Mouse (Mus musculus) midbrain, embryonic 11.5 days (tissue): Measurements from ENCODE around the gene Spn. TPM values are rescaled to one million over a fixed set of nuclear protein-coding genes. Genes with fewer than 3 reads are reported as not detected.

ENCODE experiments used
- ATAC-seq: fragments of 200-750 bp; cut with Nextera tagmentation; 2 replicates; pipeline ENCODE4 v1.8.0; 2017; ENCODE audit warnings: moderate TSS enrichment, moderate library complexity; ENCODE audit not compliant: low FRiP score
- DNase-seq: peaks from one replicate; pipeline ENCODE4 v3.0.0; 2015; ENCODE audit warnings: low spot score; ENCODE audit errors: missing footprints
- H3K27ac ChIP-seq: fragments of 300-500 bp; sonication (generic); 2 replicates; pipeline ENCODE4 v1.5.1; 2014; ENCODE audit warnings: low read depth, low read length
- H3K27me3 ChIP-seq: fragments of 300-500 bp; sonication (generic); 2 replicates; pipeline ENCODE4 v1.6.1; 2014; ENCODE audit warnings: mild to moderate bottlenecking, low read length, moderate library complexity, mixed read lengths; ENCODE audit not compliant: control insufficient read depth, insufficient read depth
- H3K36me3 ChIP-seq: fragments of 300-500 bp; sonication (generic); 2 replicates; pipeline ENCODE4 v1.6.1; 2014; ENCODE audit warnings: mild to moderate bottlenecking, low read length, moderate library complexity, mixed read lengths; ENCODE audit not compliant: control insufficient read depth, insufficient read depth
- H3K4me1 ChIP-seq: fragments of 300-500 bp; sonication (generic); 2 replicates; pipeline ENCODE4 v1.6.1; 2014; ENCODE audit warnings: low read length; ENCODE audit not compliant: control insufficient read depth, insufficient read depth
- H3K4me2 ChIP-seq: fragments of 300-500 bp; sonication (generic); 2 replicates; pipeline ENCODE4 v1.6.1; 2014; ENCODE audit warnings: mild to moderate bottlenecking, moderate library complexity
- H3K4me3 ChIP-seq: fragments of 300-500 bp; sonication (generic); 2 replicates; pipeline ENCODE4 v1.5.1; 2014; ENCODE audit warnings: low read depth, low read length
- H3K9ac ChIP-seq: fragments of 300-500 bp; sonication (generic); 2 replicates; pipeline ENCODE4 v1.6.1; 2014; ENCODE audit warnings: low read length
- H3K9me3 ChIP-seq: fragments of 300-500 bp; sonication (generic); 2 replicates; pipeline ENCODE4 v1.6.1; 2016; ENCODE audit warnings: low read length; ENCODE audit not compliant: control insufficient read depth
- WGBS: fragments of 180-500 bp; shearing (Covaris S2); extraction: QIAGEN DNeasy Blood & Tissue Kit; methylation state at CpG from one replicate; pipeline ENCODE4 v1.1.7; 2014; 5-methylcytosine and 5-hydroxymethylcytosine counted together
- polyA plus RNA-seq: library from polyadenylated mRNA; unstranded; fragments of >200 nt; fragmentation: Nextera tagmentation; extraction: Ambion mirVana; gene quantifications from 2 replicates; pipeline ENCODE4 v1.2.1, GENCODE M21; 2014

The Spn gene
- polyA plus RNA-seq, 1 experiment from 2014 or later: not detected

- Histone ChIP-seq H3K27me3 (no peaks in the 10 kb centered on the region), H3K36me3 (no peaks in the 10 kb centered on the region), H3K9ac (no peak overlapping the region), H3K27ac (no peak overlapping the region), H3K9me3 (no peaks in the 10 kb centered on the region), H3K4me2 (no peak overlapping the region), H3K4me1 (no peaks in the 10 kb centered on the region), H3K4me3 (no peak overlapping the region)
- ATAC-seq: no peak
- peak; percentile 81 for DNase-seq
- 72% methylated on average over 6 of the region's 6 CpGs for WGBS
Observed at GRCm38 (mm10) chr7:127103960-127104359, 33.7 kb downstream of the Spn start.

GRCm38 (mm10) chr7:127102148-127102547, 35.5 kb downstream of the Spn start:
- no peaks in the 10 kb centered on the region for H3K9me3 ChIP-seq
- H3K27me3 ChIP-seq: no peaks in the 10 kb centered on the region
- H3K36me3 ChIP-seq: no peaks in the 10 kb centered on the region
- no peak overlapping the region for H3K9ac ChIP-seq
- WGBS: 78% methylated on average over 6 of the region's 6 CpGs
- no peak overlapping the region for H3K27ac ChIP-seq
- no peak for ATAC-seq
- H3K4me3 ChIP-seq: no peak overlapping the region
- H3K4me2 ChIP-seq: no peak overlapping the region
- DNase-seq: peak; percentile 21
- H3K4me1 ChIP-seq: no peaks in the 10 kb centered on the region

DNA sequence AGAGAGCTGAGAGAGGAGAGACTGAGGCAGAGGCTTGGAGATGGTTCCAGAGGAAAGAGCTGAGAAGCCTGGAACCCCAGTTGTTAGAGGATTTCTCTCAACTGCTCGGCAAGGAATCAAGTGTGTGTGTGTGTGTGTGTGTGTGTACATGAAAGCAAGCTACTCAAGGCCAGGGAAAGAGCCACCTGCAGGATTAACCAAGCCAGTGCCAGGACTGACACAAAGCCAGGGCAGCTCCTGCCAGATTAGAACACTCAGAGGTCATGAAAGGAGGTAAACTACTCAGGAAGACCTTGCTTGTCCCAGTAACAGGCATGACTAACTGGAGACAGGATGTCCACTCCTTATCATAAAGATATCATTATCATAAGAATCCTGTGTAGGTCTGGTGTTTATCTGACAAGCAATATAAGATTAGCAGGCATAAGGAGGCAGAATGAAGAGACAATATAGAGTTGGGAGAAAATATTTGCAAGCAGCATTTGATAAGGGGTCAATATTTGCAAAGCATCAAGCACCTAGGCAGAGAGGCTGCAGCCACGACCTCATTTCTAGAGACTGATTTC, 36.1 kb downstream of the Spn start:
- no peak overlapping the region for H3K9ac ChIP-seq
- ATAC-seq: no peak
- no peak overlapping the region for H3K4me2 ChIP-seq
- H3K36me3 ChIP-seq: no peaks in the 10 kb centered on the region
- no peak overlapping the region for H3K27ac ChIP-seq
- no peaks in the 10 kb centered on the region for H3K27me3 ChIP-seq
- no peak overlapping the region for H3K4me3 ChIP-seq
- WGBS: 44% methylated on average over 2 of the region's 2 CpGs
- DNase-seq: peak; percentile 57
- H3K9me3 ChIP-seq: no peaks in the 10 kb centered on the region
- no peaks in the 10 kb centered on the region for H3K4me1 ChIP-seq

- H3K9me3 ChIP-seq: no peaks in the 10 kb centered on the region
- no peak overlapping the region for H3K4me3 ChIP-seq
- no peaks in the 10 kb centered on the region for H3K4me1 ChIP-seq
- no peaks in the 10 kb centered on the region for H3K27me3 ChIP-seq
- no peak overlapping the region for H3K4me2 ChIP-seq
- DNase-seq (no peak), ATAC-seq (no peak)
- H3K36me3 ChIP-seq: no peaks in the 10 kb centered on the region
- WGBS: 93% methylated on average over 4 of the region's 4 CpGs
- no peak overlapping the region for H3K27ac ChIP-seq
- H3K9ac ChIP-seq: no peak overlapping the region
Observed at GRCm38 (mm10) chr7:127099528-127099927, 38.1 kb downstream of the Spn start.

- no peaks in the 10 kb centered on the region for H3K4me1 ChIP-seq
- no peak for ATAC-seq
Observed at GRCm38 (mm10) chr7:127098950-127099349, 38.7 kb downstream of the Spn start.

GRCm38 (mm10) chr7:127098521-127098920, 39.1 kb downstream of the Spn start:
- Histone ChIP-seq H3K27me3 (no peaks in the 10 kb centered on the region), H3K27ac (no peak overlapping the region), H3K9me3 (no peaks in the 10 kb centered on the region), H3K9ac (no peak overlapping the region), H3K4me1 (no peaks in the 10 kb centered on the region), H3K36me3 (no peaks in the 10 kb centered on the region), H3K4me2 (no peak overlapping the region), H3K4me3 (no peak overlapping the region)
- WGBS: 86% methylated on average over 5 of the region's 5 CpGs
- ATAC-seq (no peak), DNase-seq (peak; percentile 39)

More at GRCm38 (mm10) chr7:127098950-127099349, 38.7 kb downstream of the Spn start:
- WGBS: 90% methylated on average over 4 of the region's 4 CpGs
- H3K9ac ChIP-seq: no peak overlapping the region
- no peak overlapping the region for H3K4me2 ChIP-seq
- no peaks in the 10 kb centered on the region for H3K27me3 ChIP-seq
- no peak overlapping the region for H3K4me3 ChIP-seq
- no peak for DNase-seq
- H3K36me3 ChIP-seq: no peaks in the 10 kb centered on the region
- no peak overlapping the region for H3K27ac ChIP-seq
- H3K9me3 ChIP-seq: no peaks in the 10 kb centered on the region

DNA sequence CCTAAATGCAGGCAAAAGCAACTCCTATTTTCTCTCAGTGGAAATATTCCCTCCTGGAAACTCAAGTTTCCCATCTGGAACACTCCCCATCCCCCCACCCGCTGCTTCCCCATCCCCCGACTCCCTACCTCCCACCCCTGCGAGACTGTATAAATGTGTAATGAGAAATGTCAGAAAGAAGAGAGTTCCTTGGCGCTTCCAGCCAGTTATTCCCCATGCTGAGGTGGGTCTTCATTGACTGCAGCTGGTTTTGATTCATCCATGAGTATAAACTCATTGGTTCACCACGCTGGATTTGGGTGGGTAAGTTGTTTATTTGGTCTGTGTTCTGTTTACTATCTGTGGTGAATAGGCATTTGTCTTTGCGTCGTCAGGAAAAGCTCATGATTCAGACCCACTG, 41.2 kb downstream of the Spn start:
- no peak for ATAC-seq
- H3K9ac ChIP-seq: no peak overlapping the region
- H3K4me1 ChIP-seq: no peaks in the 10 kb centered on the region
- H3K27me3 ChIP-seq: no peaks in the 10 kb centered on the region
- no peak overlapping the region for H3K4me3 ChIP-seq
- H3K4me2 ChIP-seq: no peak overlapping the region
- no peak overlapping the region for H3K27ac ChIP-seq
- H3K9me3 ChIP-seq: no peaks in the 10 kb centered on the region
- 77% methylated on average over 7 of the region's 7 CpGs for WGBS
- H3K36me3 ChIP-seq: no peaks in the 10 kb centered on the region
- DNase-seq: no peak

GRCm38 (mm10) chr7:127093914-127094313, 43.7 kb downstream of the Spn start:
- Histone ChIP-seq H3K27me3 (no peaks in the 10 kb centered on the region), H3K4me3 (no peak overlapping the region), H3K9ac (no peak overlapping the region), H3K27ac (no peak overlapping the region), H3K4me2 (no peak overlapping the region), H3K36me3 (no peaks in the 10 kb centered on the region), H3K9me3 (no peaks in the 10 kb centered on the region), H3K4me1 (peaks cover 6% of the 10 kb centered on the region; the same call in 1 of the 2 replicates)
- WGBS: 83% methylated on average over 3 of the region's 3 CpGs
- ATAC-seq (no peak), DNase-seq (no peak)

DNA sequence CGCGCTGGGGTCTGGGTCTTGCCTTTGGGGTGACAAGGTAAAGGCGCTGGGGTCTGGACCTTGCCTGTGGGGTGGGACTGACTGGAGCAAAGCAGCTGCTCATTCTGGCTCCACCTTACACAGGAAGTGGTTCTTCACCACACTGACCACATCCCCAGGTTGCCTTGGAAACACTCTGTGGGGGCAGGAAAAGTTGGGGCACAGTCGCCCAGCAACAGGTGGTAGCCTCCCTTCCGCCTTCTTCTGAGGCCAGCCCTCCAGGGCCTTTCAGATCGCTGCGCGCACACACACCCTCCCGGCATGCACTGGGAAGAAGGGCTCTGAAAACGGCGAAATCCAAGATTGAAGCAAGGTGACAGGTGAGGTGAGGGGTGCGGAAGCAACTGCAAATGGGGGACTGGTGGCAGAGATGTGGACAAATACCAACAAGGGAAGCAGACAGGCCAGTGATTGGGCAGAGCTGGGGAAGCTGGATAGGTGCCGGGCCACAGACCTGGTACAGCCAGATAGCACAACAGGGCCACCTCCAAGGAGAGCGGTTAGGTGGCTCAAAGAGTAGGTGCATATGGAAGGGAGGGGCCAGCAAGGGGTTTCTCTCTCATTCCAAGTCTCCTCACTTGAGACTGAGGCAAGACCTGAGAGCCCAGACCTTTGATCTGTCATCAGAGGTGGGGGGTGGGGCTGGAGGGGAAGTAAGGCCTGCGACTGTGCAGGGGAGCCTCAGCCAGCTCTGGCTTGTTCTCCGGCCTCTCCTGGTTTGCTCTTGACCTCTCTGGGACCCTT, 46.3 kb downstream of the Spn start, which contains the start of gene AI467606:
AI467606 (plus strand) TSS at position 246 of the 783 bp plus-strand sequence.
- 73% methylated on average over 16 of the region's 16 CpGs for WGBS
- Histone ChIP-seq H3K27me3 (no peaks in the 10 kb centered on the region), H3K27ac (no peak within 1 kb of the TSS), H3K4me3 (no peak within 1 kb of the TSS), H3K9ac (peak within 1 kb of the TSS; percentile 24; the same call in 1 of the 2 replicates), H3K4me2 (no peak within 1 kb of the TSS), H3K4me1 (peaks cover 6% of the 10 kb centered on the region; the same call in 1 of the 2 replicates), H3K9me3 (no peaks in the 10 kb centered on the region), H3K36me3 (no peaks in the 10 kb centered on the region)
- no peak for DNase-seq
- no peak for ATAC-seq
